Mouse (Mus musculus) left cerebral cortex, postnatal 10 days (tissue): ENCODE results near the gene Mettl5. TPM values are rescaled to one million over a fixed set of nuclear protein-coding genes. Genes with fewer than 3 reads are reported as not detected.
"Not testable (repeated sequence)": the region's sequence is repeated elsewhere in the genome, so short reads cannot be mapped to it uniquely, and the experiment has no call there.

ENCODE experiments used
- DNase-seq, 2 experiments: peaks; one replicate each; pipeline ENCODE4 v3.0.0; 2021 to 2022; ENCODE audit warnings: low spot score in 2 of 2, mixed read lengths in 1 of 2; ENCODE audit errors: extremely low spot score in 1 of 2
- intact Hi-C: fragments of 180-260 bp; cut with DNase I; formaldehyde crosslinking; loops from one replicate; pipeline ENCODE4 v1.15.1; 2025
- total RNA-seq, 2 experiments: library from RNA; stranded (reverse); gene quantifications; 2 replicates each; pipeline ENCODE4 v1.2.3; 2021

The Mettl5 gene
- total RNA-seq: 10 to 100 TPM; 12.3 to 14.8 TPM

DNA sequence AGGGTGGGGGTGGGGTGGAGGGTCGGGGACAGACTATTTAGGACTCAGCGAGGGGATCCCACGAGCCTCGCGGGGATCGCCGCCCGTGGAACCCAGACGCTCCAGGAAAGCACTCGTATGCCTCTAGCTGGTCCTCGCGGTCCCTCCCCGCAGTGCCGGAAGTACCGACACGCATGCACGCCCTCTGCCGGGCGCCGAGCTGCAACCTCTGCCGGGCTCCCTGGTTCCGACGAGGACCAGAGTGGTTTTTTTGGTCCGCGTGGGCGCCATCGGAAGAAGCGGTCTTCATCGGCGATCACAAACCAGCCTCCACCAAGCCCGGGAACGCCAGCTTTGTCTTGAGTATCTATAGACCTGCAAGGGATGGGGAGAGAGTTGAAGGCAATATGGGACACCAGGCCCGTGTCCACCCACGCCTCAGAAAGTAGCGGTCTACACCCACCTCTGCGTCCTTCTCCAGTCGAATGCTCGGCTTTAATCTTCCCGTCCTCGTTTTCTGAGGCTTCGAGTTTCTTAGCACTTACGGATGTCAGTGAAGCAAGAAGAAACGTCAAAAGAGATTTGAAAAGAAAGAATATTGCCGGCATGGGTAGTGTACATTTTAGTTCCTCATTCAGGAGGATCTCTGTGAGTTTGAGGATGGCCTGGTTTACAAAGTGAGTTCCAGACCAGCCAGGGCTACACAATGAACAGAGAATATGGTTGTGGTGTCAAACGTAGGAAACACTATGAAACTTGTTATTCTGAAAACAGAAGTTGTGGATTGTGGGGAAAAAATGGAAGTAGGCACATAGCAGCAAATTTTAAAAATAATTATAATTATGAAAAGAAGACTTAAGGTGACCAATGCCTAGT is at the start of gene Mettl5:
Gene Mettl5, minus strand, starts transcription at position 165 of the 855 bp plus-strand sequence.
- DNase-seq: peak; percentile 88 to 95
- intact Hi-C loops: no loop called here

DNA sequence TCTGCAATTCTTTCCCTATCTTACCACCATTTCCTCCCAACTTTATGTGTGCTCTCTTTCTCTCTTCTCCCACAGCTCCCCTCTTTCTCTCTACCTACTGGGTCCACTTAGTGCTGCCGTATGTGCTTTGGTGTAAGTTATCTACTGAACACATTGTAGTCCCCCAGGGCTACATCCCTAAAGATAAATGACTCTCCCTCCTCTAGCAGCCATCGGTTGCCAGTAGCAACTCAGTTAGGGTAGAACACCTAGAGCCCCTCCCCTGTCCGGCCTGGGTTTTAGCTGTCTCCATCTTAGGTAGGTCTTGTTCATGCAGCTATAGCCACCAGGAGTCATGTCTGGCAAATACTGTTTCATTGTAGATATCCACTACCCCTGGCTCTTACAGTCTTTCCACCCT is 39.5 kb upstream of the Mettl5 start:
- no peak for DNase-seq
- intact Hi-C loops: no loop called here

DNA sequence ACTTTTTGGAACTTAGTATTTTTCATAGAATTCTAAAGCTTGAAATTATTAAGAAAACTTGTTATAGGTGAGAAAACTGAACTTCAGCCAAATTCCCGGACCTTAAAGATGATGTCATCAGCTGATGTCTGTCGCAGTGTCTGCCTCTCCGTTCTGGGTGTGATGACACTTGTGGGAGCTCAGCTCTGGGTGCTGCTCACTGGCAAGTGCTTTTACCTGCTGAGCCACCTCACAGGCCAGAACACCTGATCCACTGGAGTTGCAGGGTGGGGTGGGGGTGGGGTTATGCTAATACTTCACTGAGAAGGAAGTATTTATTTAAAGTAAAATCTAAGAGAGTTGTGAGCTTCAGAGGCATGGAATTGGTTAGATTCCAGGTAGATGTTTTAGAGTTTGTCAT is 31.9 kb upstream of the Mettl5 start:
- intact Hi-C loops: no loop called here
- no peak for DNase-seq

DNA sequence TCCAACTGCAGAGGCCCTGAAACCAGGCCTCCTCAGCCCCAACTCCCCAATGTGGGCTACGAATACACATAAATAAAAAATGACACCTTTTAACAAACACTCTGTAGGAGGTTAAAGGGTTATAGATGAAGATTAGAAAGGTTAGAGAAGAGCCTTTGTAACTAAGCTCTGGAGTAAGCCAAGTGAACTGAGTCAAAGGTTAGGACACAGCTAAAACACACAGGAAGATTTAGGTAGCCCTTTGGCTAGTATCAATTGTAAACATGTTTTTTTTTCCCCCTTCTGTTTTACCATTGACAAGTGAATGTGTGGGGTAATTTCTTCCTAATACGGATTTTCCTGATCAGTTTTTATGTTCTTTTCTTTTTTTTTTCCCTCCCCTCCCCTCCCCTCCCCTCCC is 27.4 kb upstream of the Mettl5 start:
- intact Hi-C loops: no loop called here

DNA sequence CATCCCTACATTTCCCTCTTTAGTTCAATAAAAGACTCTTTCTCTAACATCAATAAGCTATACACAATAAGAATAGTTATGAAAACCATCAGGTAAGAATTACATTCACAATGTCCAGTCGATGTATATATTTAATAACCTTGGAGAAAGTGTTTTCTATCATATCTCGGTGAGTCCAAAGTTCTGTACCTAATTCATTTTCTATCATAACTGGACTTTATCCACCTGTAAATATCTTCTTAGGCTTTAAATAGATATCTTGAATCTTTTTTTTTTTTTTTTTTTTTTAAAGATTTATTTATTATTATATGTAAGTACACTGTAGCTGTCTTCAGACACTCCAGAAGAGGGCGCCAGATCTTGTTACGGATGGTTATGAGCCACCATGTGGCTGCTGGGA is 22.0 kb upstream of the Mettl5 start:
- intact Hi-C loops: not testable (repeated sequence)

More for the DNA sequence above, 27.4 kb upstream of the Mettl5 start:
- no peak for DNase-seq

DNA sequence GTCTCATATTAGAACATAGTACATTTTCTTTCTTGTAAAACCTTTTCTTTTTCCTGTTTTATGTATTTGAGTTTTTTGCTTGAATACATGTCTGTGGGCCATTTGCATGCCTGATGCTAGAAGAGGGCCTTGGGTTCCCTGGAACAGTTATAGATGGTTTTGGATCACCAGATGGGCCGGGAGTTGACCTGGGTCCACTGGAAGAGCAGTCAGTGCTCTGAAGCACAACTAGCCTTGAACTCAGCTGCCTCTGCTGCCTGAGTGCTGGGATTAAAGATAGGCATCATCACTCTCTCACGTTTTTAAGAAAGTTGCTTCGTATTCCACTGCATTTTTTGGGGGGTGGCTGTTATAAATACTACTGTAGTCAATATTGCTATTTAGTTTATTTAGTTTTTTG is 18.1 kb upstream of the Mettl5 start:
- no peak for DNase-seq
- intact Hi-C loops: no loop called here

More for the DNA sequence above, 22.0 kb upstream of the Mettl5 start:
- not testable (repeated sequence) for DNase-seq

DNA sequence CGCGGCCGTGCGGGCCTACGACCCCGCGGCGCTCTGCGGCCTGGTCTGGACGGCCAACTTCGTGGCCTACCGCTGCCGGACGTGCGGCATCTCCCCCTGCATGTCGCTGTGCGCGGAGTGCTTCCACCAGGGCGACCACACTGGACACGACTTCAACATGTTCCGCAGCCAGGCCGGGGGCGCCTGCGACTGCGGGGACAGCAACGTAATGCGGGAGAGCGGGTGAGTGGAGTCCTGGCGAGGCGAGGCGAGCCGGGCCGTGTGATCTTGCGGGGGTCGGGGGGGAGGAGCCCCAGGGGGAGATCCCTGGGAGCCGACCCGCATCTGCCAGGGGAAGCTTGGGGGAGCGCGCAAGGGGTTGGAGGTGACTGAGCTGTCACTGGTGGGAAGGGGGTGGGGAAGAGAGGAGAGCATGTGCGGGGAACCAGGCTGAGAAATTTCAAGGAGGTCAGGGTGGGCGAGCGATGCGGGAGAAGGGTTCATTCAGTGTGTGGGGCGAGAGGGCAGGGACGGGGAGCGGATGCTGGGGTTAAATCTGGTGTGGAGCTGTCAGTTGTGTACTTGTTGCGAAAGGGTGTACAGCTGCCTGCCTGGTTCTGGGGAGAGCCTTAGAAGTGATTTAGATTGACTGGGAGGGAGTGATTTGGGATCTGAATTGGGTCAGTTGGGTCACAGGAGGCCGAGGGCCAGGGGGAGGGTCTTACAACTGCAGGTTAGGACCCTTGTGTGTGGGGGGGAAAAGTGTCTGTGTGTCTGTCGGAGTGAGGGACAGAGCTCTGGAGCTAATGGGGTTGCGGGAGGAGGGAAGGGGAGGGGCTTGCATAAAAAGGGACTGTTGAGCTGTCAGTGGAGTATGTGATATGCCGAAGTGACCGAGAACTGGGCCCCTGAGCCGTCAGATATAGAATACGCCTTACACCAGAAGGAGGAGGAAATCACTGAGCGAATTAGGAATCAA is 12.5 kb upstream of the Mettl5 start:
- DNase-seq: peak; percentile 23 to 68
- intact Hi-C loops: no loop called here

DNA sequence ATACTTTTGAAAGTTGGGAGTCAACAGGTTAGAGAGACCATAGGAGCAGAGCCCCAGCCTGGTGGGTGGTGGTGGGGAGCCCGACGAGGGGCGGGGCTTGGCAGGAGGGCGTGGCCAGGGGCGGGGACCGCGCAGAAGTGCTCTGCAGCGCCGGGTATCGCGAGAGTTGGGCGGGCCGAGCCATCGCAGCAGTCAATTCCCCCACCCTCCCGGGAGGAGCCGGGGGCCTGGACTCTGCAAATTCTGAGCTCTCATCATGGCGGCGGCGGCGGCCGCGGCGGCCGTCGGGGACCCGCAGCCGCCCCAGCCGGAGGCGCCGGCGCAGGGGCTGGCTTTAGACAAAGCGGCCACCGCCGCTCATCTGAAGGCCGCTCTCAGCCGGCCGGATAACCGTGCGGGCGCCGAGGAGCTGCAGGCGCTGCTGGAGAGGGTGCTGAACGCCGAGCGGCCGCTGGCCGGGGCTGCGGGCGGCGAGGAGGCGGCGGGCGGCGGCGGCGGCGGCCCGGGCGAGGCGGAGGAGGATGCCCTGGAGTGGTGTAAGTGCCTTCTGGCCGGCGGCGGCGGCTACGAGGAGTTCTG is 11.7 kb upstream of the Mettl5 start, which contains the start of gene Ubr3:
Gene Ubr3, plus strand, starts transcription at position 208 of the 579 bp plus-strand sequence.
- intact Hi-C loops: no loop called here
- peak; percentile 95 to 99 for DNase-seq

DNA sequence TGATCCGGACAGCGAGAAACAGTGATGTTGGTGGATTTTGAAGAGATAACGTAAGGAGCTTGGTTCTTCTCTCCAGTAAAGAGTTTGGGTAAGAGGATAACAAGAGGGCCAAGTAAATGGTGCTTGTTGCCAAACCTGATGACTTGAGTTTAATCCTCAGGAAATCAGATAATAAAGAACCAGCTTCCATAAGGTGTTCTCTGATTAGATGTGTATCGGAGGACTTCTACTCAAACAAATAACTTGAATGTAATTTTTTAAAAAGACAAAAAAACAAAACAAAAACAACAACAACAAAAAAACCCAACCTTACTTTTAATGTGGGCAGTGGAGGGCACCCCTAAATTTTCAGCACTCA is 10.8 kb upstream of the Mettl5 start:
- no peak for DNase-seq
- intact Hi-C loops: no loop called here

DNA sequence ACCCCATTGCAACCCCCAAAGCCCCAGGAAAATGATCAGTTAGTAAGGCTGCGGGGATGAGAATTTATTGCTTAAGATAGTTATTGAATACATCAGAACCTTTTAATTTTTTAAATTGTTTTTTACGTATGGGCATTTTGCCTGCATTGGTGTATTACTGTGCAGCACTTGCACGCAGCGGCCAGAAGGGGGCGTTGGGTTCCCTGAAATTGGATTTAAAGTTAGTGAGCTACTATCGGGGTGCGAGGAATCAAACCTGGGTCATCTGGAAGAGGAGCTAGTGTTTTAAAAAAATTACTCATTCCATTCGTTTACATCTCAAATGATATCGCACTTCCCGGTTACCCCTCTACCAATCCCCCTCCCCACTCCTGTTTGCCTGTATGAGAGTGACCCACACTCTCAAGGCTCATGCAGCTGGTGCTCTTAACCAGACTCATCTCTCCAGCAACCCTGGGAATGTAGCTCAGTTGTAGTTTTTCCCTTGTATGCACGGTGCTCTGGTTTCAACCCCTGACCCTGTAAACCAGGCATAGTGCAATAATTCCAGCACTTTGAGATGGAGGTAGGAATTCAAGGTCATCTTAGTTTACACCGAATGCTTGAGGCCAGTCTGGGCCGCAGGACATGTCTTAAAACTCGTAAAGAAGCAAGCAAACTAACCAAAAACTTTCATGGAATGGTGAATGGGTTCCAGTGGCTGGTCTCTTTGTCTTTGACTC is 10.2 kb upstream of the Mettl5 start:
- no peak for DNase-seq
- intact Hi-C loops: no loop called here

DNA sequence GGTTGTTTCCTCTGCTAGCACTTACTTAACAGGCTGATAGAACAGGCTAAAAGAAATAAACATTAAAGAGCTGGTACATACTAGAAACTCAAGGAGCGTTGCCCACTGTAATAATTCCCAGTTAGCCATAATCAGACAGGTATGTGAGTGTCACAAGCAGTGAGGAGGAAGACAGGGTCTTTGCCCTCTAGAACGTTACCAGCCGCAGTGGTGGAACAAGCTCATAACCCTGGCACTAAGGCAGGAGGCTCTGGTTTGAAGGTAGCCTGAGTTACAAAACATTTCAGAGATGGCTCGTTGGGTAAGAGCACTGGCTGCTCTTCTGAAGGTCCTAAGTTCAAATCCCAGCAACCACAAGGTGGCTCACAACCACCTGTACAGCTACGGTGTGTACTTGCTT is 8.5 kb upstream of the Mettl5 start:
- no peak for DNase-seq
- intact Hi-C loops: no loop called here

DNA sequence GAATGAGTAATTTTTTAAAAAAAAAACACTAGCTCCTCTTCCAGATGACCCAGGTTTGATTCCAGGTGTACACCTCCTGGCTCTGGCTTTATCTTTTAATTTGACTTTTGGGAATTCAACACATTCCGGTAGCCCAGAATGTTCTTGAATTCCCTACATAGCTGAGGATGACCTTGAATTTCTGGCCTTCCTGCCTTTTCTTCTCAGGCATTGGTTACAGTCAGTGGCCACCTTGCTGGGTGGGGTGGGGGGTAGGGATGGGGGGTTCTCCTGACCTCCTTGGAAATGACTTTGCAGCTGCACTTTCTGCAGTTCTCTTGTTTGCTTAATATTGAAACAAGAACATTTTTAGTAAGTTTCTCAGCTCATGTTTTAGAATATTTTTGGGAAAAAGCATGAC is 7.7 kb upstream of the Mettl5 start:
- intact Hi-C loops: no loop called here
- no peak for DNase-seq

DNA sequence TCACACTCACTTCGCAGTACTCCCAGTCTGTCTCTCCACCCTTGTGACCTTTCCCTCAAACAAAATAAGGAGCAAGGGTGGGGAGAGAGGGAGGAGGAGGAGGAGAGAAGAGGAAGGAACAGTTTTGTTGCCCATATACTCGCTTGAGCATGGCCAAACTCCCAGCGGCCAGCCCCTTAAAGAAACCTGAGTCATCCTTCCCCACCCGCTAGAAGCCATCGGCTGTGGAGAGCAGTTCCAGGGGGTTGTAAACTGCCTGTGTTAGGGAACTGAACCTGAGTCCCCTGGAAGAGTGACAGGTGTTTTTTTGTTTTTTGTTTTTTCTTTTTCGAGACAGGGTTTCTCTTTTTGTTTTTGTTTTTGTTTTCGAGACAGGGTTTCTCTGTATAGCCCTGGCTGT is 5.4 kb upstream of the Mettl5 start:
- no peak for DNase-seq
- intact Hi-C loops: no loop called here

DNA sequence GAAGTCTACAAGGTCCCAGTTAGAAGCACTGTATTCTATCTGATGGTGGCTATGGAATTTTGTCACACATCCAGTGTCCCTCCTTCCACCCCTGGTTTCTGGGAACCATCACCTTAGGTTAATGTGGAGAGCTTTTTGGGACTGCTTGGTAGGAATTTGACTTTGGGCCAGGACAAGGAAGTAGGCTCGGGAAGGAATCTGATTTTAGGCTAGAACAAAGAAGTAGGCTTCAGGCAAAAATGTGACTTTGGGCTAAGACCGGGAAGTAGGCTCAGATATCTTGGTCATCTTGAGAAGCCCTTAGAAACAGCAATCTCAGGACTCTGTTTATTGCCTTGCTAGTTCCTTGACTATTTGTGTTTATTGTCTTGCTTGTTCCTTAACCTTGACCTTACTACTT is 3.5 kb upstream of the Mettl5 start:
- intact Hi-C loops: no loop called here

DNA sequence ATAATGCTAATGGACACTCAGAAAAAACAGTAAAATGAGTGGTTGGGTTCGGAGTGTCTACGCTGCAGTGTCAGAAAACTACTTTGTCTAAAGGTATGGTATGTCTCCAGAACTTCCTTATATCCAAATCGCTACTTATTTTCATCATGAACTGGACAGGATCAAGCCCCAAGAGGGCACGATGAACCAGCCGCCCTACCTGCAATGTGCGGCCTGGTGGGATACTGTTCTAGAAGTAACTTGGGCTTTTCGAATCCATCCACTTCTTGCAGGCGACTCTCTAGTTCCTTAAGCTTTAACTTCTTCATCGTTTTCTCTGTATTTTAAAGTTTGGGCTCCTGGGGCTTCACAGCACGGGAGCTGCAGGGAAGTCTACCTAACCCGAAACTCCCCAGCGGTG is 365 bp downstream of the Mettl5 start:
- intact Hi-C loops: no loop called here
- DNase-seq: no peak

More for the DNA sequence above, 3.5 kb upstream of the Mettl5 start:
- DNase-seq: no peak

DNA sequence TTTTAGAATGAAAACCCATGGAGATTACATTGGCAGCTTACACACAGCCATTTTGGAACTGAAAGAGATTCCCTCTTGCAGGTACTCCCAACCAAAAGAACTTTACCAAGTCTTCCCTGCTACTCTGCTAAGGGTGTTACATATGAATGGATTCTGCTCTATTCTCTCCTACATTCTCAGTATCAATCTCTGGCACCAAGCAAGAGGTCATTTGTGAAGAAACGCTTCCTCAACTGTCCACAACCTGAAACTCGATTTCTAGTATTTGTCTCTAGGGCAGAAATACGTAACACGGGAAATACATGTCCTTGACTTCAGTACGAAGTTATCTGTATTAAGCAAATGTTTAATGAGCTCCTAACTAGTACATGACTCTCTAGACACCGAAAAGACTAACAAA is 834 bp downstream of the Mettl5 start:
- intact Hi-C loops: no loop called here
- no peak for DNase-seq

DNA sequence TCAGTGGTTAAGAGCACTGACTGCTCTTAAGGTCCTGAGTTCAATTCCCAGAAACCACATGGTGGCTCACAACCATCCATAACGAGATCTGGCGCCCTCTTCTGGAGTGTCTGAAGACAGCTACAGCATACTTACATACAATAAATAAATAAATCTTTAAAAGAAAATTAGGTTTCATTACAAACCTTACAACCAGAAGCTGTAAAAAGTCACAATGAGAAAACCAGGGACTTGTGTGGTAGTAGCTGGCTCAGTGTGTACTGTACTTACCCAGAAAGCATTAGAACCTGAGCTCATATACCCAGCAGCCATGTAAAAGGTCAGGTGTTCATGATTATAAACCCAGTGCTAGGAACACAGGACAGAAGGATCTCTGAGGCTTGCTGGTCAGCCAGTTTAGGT is 1.4 kb downstream of the Mettl5 start:
- intact Hi-C loops: no loop called here
- no peak for DNase-seq

DNA sequence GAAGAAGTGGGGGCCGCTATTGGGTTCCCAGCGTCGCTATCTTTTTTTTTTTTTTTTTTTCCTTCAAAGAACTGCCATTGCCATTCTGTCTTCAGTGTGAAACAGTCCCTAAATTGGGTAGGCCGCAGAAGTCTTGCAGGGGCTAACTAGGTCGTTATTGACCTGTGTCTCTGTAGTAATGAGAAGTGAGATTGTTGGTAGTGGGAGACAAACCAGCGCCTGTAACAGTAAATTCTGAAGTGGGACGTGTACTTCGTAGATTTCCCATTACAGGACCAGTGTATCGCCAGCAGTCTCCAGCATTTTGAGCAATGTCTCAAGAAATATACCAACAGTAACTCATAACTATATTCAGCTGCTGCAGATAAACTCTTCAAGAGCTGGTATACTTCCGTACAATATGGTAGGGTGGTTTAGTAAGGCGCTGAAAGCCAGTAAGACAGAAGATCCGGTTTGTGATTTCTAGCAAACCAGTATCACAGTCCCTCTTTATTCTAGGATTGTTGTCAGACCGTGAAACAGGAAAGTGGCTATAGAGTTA is 23.2 kb downstream of the Mettl5 start:
- no peak for DNase-seq
- intact Hi-C loops: loop anchor here (5.0 to 10.0 kb wide), 3 partner anchors 40 to 127 kb away; partner anchors contain the start of gene Klhl23
